Mouse (Mus musculus) megakaryocyte, embryonic 14.5 days (primary cell): ENCODE data around the gene Asna1.

ENCODE experiments used
- FLI1 ChIP-seq: IDR thresholded peaks from 2 replicates; pipeline ENCODE4 v1.6.1; 2012; ENCODE audit warnings: low read length, inconsistent platforms, mixed read lengths
- GATA1 ChIP-seq: IDR thresholded peaks from 3 replicates; pipeline ENCODE4 v1.6.1; 2012; ENCODE audit warnings: mixed read lengths, low read length, inconsistent platforms, borderline replicate concordance

GRCm38 (mm10) chr8:85074617-85075016 is 49.5 kb upstream of the Asna1 start:
- TF ChIP-seq GATA1 (no peak), FLI1 (no peak)
